10 mouse cellular contexts compared by ENCODE assay signal in genomic region chr4:155144548-155145180, GRCm38 (mm10). TPM values are rescaled to one million over a fixed set of nuclear protein-coding genes. Genes with fewer than 3 reads are reported as not detected.
DNase-seq lines count a peak whose midpoint lies in the region; ATAC-seq and TF ChIP-seq lines count a peak whose summit lies in the region.
"Had no signal": no experiment of that assay in that cellular context is flagged by ENCODE, and none has a peak within 500 bp of the region (broad histone marks: within the 10 kb centered on the region; RNA-seq: fewer than 3 reads in every experiment).

No protein-coding gene starts in this region.

- no peaks in the 10 kb centered on the region for H3K9me3 ChIP-seq in heart, embryonic 12.5 days (replicated peaks)
- H3K9me3 ChIP-seq in forebrain, embryonic 12.5 days = no peaks in the 10 kb centered on the region
- no peaks in the 10 kb centered on the region for H3K9me3 ChIP-seq in limb, embryonic 11.5 days (ENCODE audit: control insufficient read depth, low read length)

- no peak for TF ChIP-seq POLR2A in thymus, adult 2 months (IDR thresholded peaks at IDR 0.05; ENCODE audit: control insufficient read depth, extremely low read depth, insufficient read depth, low read length, poor library complexity)

- H3K4me2 ChIP-seq in heart, embryonic 12.5 days = 0 out of 2 replicates have a peak overlapping the region, but pooled peaks have one; percentile 1
- H3K4me2 ChIP-seq in forebrain, embryonic 12.5 days = no peak overlapping the region
- no peak overlapping the region for H3K4me2 ChIP-seq in limb, embryonic 11.5 days (ENCODE audit: low read depth, severe bottlenecking)

- 81% methylated on average over 4 of the region's 4 CpGs for WGBS in heart, embryonic 12.5 days
- WGBS in forebrain, embryonic 12.5 days = 39% methylated on average over 4 of the region's 4 CpGs
- 50% methylated on average over 4 of the region's 4 CpGs for WGBS in limb, embryonic 11.5 days
- 76% methylated on average over 4 of the region's 4 CpGs for WGBS in thymus, adult 2 months

- H3K36me3 ChIP-seq in heart, embryonic 12.5 days = no peaks in the 10 kb centered on the region
- no peaks in the 10 kb centered on the region for H3K36me3 ChIP-seq in forebrain, embryonic 12.5 days (replicated peaks)
- no peaks in the 10 kb centered on the region for H3K36me3 ChIP-seq in limb, embryonic 11.5 days (ENCODE audit: control insufficient read depth, insufficient read depth, low read length)
- H3K36me3 ChIP-seq in thymus, adult 2 months (ENCODE audit: control insufficient read depth, insufficient read depth, low read length) = no peaks in the 10 kb centered on the region

- DNase-seq in heart, adult 8-10 months (ENCODE audit: low spot score) = no peak
- DNase-seq in 416B (ENCODE audit: low read depth) = peak; percentile 40
- no peak for DNase-seq in limb, embryonic 11.5 days (ENCODE audit: low spot score)
- no peak for DNase-seq in thymus, postnatal 14 days
- no peak for DNase-seq in thymus, postnatal 0 days (ENCODE audit: low spot score)
- no peak for DNase-seq in thymus, adult 2 months

- no peak overlapping the region for H3K4me3 ChIP-seq in heart, embryonic 12.5 days
- H3K4me3 ChIP-seq in forebrain, embryonic 12.5 days (replicated peaks) = no peak overlapping the region
- no peak overlapping the region for H3K4me3 ChIP-seq in limb, embryonic 11.5 days (ENCODE audit: low read depth, low read length)
- H3K4me3 ChIP-seq in thymus, adult 2 months (ENCODE audit: control insufficient read depth, insufficient read depth, low read length) = no peak overlapping the region
- H3K4me3 ChIP-seq: erythroblast, embryonic 14.5 days; myocyte had no signal

- TF ChIP-seq CTCF in thymus, adult 2 months (IDR thresholded peaks at IDR 0.05; ENCODE audit: borderline replicate concordance, control insufficient read depth, extremely low read depth, insufficient read depth, low read length, poor library complexity) = no peak

- no peak for ATAC-seq in heart, embryonic 12.5 days (ENCODE audit: insufficient number of reproducible peaks, low FRiP score)
- no peak for ATAC-seq in forebrain, embryonic 12.5 days (ENCODE audit: low FRiP score)
- ATAC-seq in limb, embryonic 11.5 days (ENCODE audit: insufficient number of reproducible peaks, low FRiP score, low TSS enrichment, low read depth) = no peak

- peaks cover 55% of the 10 kb centered on the region for H3K4me1 ChIP-seq in heart, embryonic 12.5 days (replicated peaks)
- peaks cover 30% of the 10 kb centered on the region for H3K4me1 ChIP-seq in forebrain, embryonic 12.5 days
- peaks cover 30% of the 10 kb centered on the region for H3K4me1 ChIP-seq in limb, embryonic 11.5 days (ENCODE audit: control insufficient read depth, insufficient read depth, low read length)
- no peaks in the 10 kb centered on the region; the same call in none of the 2 replicates for H3K4me1 ChIP-seq in thymus, adult 2 months (replicated peaks; ENCODE audit: control insufficient read depth, insufficient read depth, low read length)

- no peaks in the 10 kb centered on the region for H3K27me3 ChIP-seq in heart, embryonic 12.5 days (replicated peaks)
- H3K27me3 ChIP-seq in forebrain, embryonic 12.5 days = peaks cover 15% of the 10 kb centered on the region; the same call in 1 of the 2 replicates
- H3K27me3 ChIP-seq in limb, embryonic 11.5 days (ENCODE audit: control insufficient read depth, insufficient read depth, low read length) = no peaks in the 10 kb centered on the region
- H3K27me3 ChIP-seq in thymus, adult 2 months (ENCODE audit: control insufficient read depth, insufficient read depth, low read length) = no peaks in the 10 kb centered on the region

- peak overlapping the region; percentile 42; the same call in 1 of the 2 replicates for H3K9ac ChIP-seq in heart, embryonic 12.5 days
- H3K9ac ChIP-seq in forebrain, embryonic 12.5 days = peak overlapping the region; percentile 17; the same call in 1 of the 2 replicates
- H3K9ac ChIP-seq in limb, embryonic 11.5 days (ENCODE audit: low read length) = no peak overlapping the region

- H3K27ac ChIP-seq in heart, embryonic 12.5 days (ENCODE audit: poor library complexity, severe bottlenecking) = peak overlapping the region; percentile 88
- peak overlapping the region; percentile 82 for H3K27ac ChIP-seq in forebrain, embryonic 12.5 days
- H3K27ac ChIP-seq in limb, embryonic 11.5 days (replicated peaks; ENCODE audit: low read depth, low read length) = peak overlapping the region; percentile 95
- no peak overlapping the region for H3K27ac ChIP-seq in thymus, adult 2 months (ENCODE audit: control insufficient read depth, insufficient read depth, low read length)

RNA-seq across cellular contexts. Expression of gene Morn1, which starts 58.3 kb away (rescaled TPM):
- polyA plus RNA-seq in heart, embryonic 12.5 days (2016; fragmentation: Nextera tagmentation; extraction: Ambion mirVana) = 3.1 and 3.9 TPM in 2 replicates
- total RNA-seq in heart, adult 8-10 months (2022) = 1 to 10 TPM in 3 of 4 experiments, under 1 TPM in 1; 0.60 to 4.4 (median 1.8) TPM
- 6.9 and 7.0 TPM in 2 replicates for polyA plus RNA-seq in forebrain, embryonic 12.5 days (2016; fragmentation: Nextera tagmentation; extraction: Ambion mirVana)
- 3.5 and 4.5 TPM in 2 replicates for polyA plus RNA-seq in limb, embryonic 11.5 days (2014; fragmentation: Nextera tagmentation; extraction: Ambion mirVana)
- polyA plus RNA-seq in thymus, postnatal 0 days (2015; fragmentation: Nextera tagmentation; extraction: Ambion mirVana) = 2.7 and 2.9 TPM in 2 replicates
- 3.8 and 5.0 TPM in 2 replicates for polyA plus RNA-seq in thymus, adult 2 months (2012; rRNA removed)

RNA-seq across cellular contexts. Expression of gene Rer1, which starts 58.5 kb away (rescaled TPM):
- polyA plus RNA-seq in heart, embryonic 12.5 days (2016; fragmentation: Nextera tagmentation; extraction: Ambion mirVana) = 136 and 144 TPM in 2 replicates
- total RNA-seq in heart, adult 8-10 months (2022) = 10 to 100 TPM; 64.2 to 73.4 (median 68.4) TPM
- 128 and 129 TPM in 2 replicates for polyA plus RNA-seq in forebrain, embryonic 12.5 days (2016; fragmentation: Nextera tagmentation; extraction: Ambion mirVana)
- 137 and 149 TPM in 2 replicates for polyA plus RNA-seq in limb, embryonic 11.5 days (2014; fragmentation: Nextera tagmentation; extraction: Ambion mirVana)
- polyA plus RNA-seq in thymus, postnatal 0 days (2015; fragmentation: Nextera tagmentation; extraction: Ambion mirVana) = 184 and 189 TPM in 2 replicates
- polyA plus RNA-seq in thymus, adult 2 months (2012; rRNA removed) = 107 and 111 TPM in 2 replicates
